Mouse (Mus musculus) liver, embryonic 14.5 days (tissue): ENCODE data around the gene Pex26.

Source experiments
- CTCF ChIP-seq: IDR thresholded peaks from 2 replicates; pipeline ENCODE4 v1.5.1; 2016; ENCODE audit warnings: antibody characterized with exemption, low read depth, control low read depth
- EP300 ChIP-seq: IDR thresholded peaks from 2 replicates; pipeline ENCODE4 v1.6.1; 2016; ENCODE audit warnings: antibody characterized with exemption, low read depth

DNA sequence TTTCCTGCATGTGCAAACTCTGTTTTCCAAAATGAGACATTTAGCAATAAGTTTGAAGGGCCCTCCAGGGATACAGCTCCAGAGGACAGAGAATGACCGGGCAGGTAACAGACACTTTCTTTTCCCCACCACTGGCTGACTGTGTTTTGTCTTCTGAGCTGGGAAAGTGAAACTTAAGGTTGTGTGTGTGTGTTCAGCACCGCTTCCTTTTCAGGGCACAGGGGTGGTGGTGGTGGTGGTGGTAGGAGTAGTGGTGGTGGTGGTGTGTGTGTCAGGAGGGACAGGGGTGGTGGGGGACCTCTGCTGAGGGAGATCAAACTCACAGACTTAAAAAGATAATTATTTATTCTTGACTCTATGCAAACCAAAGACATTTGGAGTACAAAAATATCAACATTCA is 58.3 kb downstream of the Pex26 start:
- TF ChIP-seq CTCF, result no peak
- TF ChIP-seq EP300, result no peak
